Mouse (Mus musculus) C2C12 (cell line): ENCODE data around the gene Ntn1.

ENCODE experiments used
- CEBPB ChIP-seq: IDR thresholded peaks from one replicate; pipeline ENCODE4 v1.6.1; 2011; ENCODE audit warnings: low read depth, mild to moderate bottlenecking, control low read depth, moderate library complexity
- MAX ChIP-seq: IDR thresholded peaks from one replicate; pipeline ENCODE4 v1.6.1; 2011; ENCODE audit warnings: mild to moderate bottlenecking, control low read depth

DNA sequence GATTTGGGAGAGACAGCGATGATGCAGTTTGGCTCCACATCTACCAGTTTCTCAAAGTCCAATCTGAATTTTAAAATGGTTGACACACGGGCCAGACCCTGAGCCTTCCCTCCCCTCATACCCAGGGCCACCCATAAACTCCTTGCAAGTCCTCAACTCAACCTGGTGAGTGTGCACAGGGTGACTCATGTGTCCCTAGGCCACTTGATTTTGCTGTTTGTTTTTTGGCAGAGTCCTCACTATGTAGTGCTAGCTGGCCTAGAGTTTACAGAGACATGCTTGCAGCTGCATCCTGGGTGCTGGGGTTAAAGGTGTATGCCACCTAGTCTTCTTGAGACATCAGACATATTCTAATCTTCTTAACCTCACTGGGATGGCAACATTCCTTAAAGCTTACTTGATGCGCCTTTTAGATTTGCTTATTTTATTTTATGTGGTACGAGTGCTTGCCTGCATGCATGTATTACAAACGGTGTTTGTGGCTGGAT lies 26.5 kb upstream of the Ntn1 start:
- no peak for TF ChIP-seq CEBPB
- TF ChIP-seq MAX, result no peak
